Mouse (Mus musculus) kidney, adult 2 months (tissue): Measurements from ENCODE around the gene Tvp23a. TPM values are rescaled to one million over a fixed set of nuclear protein-coding genes. Genes with fewer than 3 reads are reported as not detected.

Experiments used
- DNase-seq: peaks from one replicate; pipeline ENCODE4 v3.0.0; 2021
- H3K27ac ChIP-seq: fragments of 200-500 bp; 2 replicates; pipeline ENCODE4 v1.5.1; 2012; ENCODE audit warnings: low read depth, low read length, control low read depth, inconsistent platforms; ENCODE audit not compliant: insufficient read depth
- H3K27me3 ChIP-seq: fragments of 200-500 bp; replicated peaks from 2 replicates; pipeline ENCODE4 v1.6.1; 2012; ENCODE audit warnings: mild to moderate bottlenecking, moderate library complexity, low read length, inconsistent platforms; ENCODE audit not compliant: control insufficient read depth, insufficient read depth
- H3K36me3 ChIP-seq: fragments of 200-500 bp; 2 replicates; pipeline ENCODE4 v1.6.1; 2012; ENCODE audit warnings: mild to moderate bottlenecking, moderate library complexity, low read length, inconsistent platforms; ENCODE audit not compliant: control insufficient read depth, insufficient read depth
- H3K4me1 ChIP-seq: fragments of 200-500 bp; 2 replicates; pipeline ENCODE4 v1.6.1; 2011; ENCODE audit warnings: low read length; ENCODE audit not compliant: control insufficient read depth, insufficient read depth
- H3K4me3 ChIP-seq: fragments of 200-500 bp; 2 replicates; pipeline ENCODE4 v1.5.1; 2011; ENCODE audit warnings: mild to moderate bottlenecking, low read depth, low read length, control low read depth; ENCODE audit not compliant: insufficient read depth
- CTCF ChIP-seq: fragments of 200-500 bp; conservative IDR thresholded peaks from 2 replicates; pipeline ENCODE4 v1.5.1; 2011; ENCODE audit warnings: low read depth, mild to moderate bottlenecking, control low read depth, low read length, moderate library complexity, mixed read lengths; ENCODE audit not compliant: insufficient read depth, insufficient read length
- POLR2A ChIP-seq: fragments of 200-500 bp; IDR thresholded peaks from one replicate; pipeline ENCODE4 v1.6.1; 2011; ENCODE audit warnings: low read depth, low read length, control low read depth
- WGBS: fragments of 180-500 bp; shearing (Covaris S2); methylation state at CpG from one replicate; pipeline ENCODE4 v1.1.7; 2018; 5-methylcytosine and 5-hydroxymethylcytosine counted together
- polyA plus RNA-seq: library from polyadenylated mRNA; depleted of rRNA; stranded (reverse); fragments of >200 nt; gene quantifications from 2 replicates; pipeline ENCODE4 v1.2.3, GENCODE M21; 2012

Tvp23a gene
- polyA plus RNA-seq, 1 experiment = 0.84 TPM

DNA sequence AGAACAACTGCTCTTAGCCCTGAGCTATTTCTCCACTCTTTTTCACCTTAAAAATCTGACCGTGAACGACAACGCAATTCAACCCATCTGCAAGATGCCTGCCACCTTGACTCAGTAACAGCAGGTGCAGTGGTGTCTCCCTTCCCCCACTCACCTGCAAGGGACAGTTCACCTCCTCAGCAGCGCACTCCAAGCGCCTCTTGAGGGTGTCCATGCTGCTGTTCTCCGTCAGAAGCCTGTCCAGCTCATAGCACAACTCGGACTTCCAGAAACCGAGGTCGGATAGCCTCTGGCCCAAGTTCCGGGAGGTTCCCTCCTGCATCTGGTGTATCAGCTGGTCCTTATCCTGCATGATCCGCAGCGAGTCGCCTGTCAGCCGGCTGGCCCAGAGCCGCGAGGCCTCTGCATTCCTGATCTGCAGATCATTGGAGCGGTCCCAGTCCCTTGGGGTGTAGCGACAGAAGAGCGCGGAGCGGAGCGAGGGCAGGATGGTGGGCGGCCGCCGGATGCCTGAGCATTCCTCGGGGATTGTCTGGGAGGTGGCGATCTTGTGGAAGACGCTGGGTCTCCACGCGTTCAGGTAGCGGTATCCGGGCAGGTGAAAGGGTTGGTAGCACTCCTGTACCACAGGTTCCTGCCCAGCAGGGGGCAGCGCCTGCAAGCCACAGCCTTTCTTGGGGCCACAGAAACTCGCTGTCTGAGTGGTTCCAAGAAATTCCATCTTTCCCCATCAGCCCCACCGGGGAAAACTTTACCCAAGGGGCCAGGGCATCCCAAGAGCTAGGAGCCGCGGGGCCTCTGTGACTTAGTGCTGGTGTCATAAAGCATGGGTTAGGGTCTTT lies 52.2 kb downstream of the Tvp23a start, which contains the start of gene Tekt5:
Gene Tekt5, minus strand, starts transcription at position 792 of the 842 bp plus-strand sequence.
- 10% methylated on average over 37 of the region's 37 CpGs for WGBS
- H3K4me3 ChIP-seq = peak within 1 kb of the TSS; percentile 12; the same call in 1 of the 2 replicates
- H3K4me1 ChIP-seq = no peaks in the 10 kb centered on the region; the same call in 1 of the 2 replicates
- H3K36me3 ChIP-seq = no peaks in the 10 kb centered on the region
- peak; percentile 78 for DNase-seq
- no peaks in the 10 kb centered on the region for H3K27me3 ChIP-seq
- TF ChIP-seq POLR2A (no peak), CTCF (peak; percentile 75)
- H3K27ac ChIP-seq = no peak within 1 kb of the TSS

DNA sequence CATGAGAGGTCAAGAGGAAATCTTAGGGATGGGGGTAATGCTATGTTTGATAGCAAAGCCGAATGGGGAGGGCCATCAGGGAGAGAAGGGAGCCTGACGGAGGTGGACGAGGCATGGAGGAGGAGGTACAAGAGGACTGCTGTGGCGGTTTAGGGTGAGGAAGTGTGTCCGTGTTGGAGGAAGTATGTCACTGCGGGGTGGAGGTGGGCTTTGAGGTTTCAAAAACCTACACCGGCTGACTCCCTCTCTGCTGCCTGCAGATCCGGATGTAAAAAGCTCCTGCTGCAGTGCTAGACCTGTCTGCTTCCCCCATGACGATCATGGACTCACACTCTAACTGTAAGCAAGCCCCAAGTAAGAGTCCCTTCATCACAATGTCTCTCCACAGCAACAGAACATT lies 54.6 kb downstream of the Tvp23a start:
- Histone ChIP-seq H3K27ac (no peak overlapping the region), H3K4me3 (no peak overlapping the region), H3K36me3 (no peaks in the 10 kb centered on the region), H3K4me1 (no peaks in the 10 kb centered on the region; the same call in 1 of the 2 replicates), H3K27me3 (no peaks in the 10 kb centered on the region)
- no peak for DNase-seq
- 86% methylated on average over 9 of the region's 9 CpGs for WGBS
- TF ChIP-seq POLR2A = no peak
- no peak for TF ChIP-seq CTCF

DNA sequence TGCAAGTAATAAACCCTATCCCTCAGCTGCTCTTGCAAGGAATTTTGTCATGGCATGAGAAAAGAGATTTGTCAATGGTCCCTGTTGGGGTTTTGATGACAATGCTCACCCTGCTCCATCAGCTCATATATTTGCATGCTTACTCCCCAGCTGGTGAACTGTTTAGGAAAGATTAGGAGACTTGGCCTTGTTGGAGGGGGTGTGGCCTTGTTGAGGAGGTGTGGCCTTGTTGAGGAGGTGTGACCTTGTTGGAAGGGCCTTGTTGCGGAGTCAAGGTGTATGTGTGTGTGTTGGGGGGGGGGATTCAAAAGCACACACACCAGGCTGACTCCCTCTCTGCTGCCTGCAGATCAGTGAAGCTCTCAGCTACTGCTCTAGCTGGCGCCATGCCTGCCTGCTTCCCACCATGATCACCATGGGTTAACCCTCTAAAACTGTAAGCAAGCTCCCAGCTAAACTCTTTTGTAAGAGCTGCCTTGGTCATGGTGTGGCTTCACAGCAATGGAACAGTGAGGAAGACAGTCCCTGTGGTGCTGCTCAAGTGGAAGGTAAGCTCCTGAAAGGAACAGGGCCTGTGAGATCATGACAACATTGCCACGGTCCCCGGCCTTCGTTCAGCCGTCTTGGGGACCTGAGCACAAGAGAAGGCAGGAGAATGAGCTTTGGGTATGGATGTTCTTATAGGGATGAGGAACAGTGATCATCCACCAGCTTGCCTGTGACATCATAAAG lies 58.4 kb downstream of the Tvp23a start:
- WGBS = 89% methylated on average over 6 of the region's 6 CpGs
- Histone ChIP-seq H3K4me3 (no peak overlapping the region), H3K27me3 (no peaks in the 10 kb centered on the region), H3K4me1 (no peaks in the 10 kb centered on the region), H3K36me3 (no peaks in the 10 kb centered on the region), H3K27ac (no peak overlapping the region)
- TF ChIP-seq POLR2A (no peak), CTCF (no peak)
- DNase-seq = no peak

DNA sequence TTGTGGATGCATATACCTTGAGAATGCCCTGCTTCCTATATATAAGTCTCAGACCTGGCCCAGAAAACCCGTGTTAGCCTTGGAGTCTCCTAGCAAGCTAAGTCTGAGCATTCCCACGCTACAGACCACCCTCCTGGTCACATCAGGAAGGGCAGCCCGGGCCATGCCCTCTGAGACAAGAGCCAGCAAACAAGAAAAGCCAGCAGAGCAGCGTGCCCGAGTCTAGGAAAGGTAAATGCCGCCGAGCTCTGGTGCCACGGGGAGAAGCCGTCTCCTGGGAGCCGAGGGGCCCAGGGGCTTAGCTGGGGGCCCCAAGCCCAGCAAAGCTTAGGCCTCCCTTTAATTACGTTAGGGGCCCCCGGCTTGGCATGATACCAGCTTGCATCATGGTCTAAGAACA lies 61.9 kb downstream of the Tvp23a start:
- TF ChIP-seq CTCF (no peak), POLR2A (no peak)
- WGBS = 85% methylated on average over 12 of the region's 12 CpGs
- Histone ChIP-seq H3K4me1 (no peaks in the 10 kb centered on the region), H3K27ac (no peak overlapping the region), H3K27me3 (no peaks in the 10 kb centered on the region), H3K36me3 (no peaks in the 10 kb centered on the region), H3K4me3 (no peak overlapping the region)
- DNase-seq = no peak

DNA sequence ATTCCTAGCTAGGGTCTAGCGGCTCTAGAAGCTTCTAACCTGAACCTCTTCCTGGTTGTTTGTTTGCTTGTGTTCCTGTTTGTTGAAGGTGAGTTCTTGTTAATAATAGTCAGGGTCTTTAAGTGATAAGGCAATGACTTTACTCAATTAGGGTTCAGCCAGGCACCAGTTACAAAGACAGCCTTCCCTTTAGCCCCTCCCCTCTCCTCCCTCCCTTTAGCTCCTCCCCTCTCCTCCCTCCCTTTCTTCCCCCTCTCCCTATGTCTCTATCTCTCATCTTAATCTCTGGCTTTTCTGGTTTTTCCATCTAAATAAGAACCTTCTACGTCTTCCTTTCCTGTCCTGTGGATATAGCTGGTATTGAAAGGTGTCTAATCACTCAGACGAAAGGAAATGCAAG lies 62.6 kb downstream of the Tvp23a start:
- DNase-seq = no peak
- no peaks in the 10 kb centered on the region for H3K4me1 ChIP-seq
- TF ChIP-seq CTCF = no peak
- no peak overlapping the region for H3K27ac ChIP-seq
- 74% methylated on average over 3 of the region's 3 CpGs for WGBS
- no peaks in the 10 kb centered on the region for H3K36me3 ChIP-seq
- H3K27me3 ChIP-seq = no peaks in the 10 kb centered on the region
- no peak overlapping the region for H3K4me3 ChIP-seq

DNA sequence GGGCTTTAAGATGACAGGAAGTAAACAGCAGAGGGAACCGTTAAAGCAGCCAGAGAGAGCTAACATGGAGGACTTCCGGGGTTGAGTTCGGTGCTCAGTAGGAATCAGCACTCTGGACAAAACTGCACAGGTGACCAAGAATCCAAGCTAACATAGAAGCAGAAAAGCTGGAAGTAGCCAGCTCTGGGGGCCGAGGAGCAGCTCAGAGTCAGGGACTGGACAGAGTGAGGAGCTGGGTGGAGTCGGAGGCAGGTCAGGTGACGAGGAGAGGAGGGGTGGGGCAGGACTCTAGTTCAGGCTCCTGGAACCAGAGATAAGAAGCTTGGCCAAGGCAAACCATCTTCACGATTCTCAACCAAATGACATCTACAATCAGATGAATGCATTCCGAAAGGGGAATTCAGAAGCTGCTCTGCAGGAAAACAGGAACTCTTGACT lies 63.1 kb downstream of the Tvp23a start:
- peak; percentile 25 for DNase-seq
- Histone ChIP-seq H3K4me1 (no peaks in the 10 kb centered on the region), H3K4me3 (peak overlapping the region; percentile 42), H3K27ac (no peak overlapping the region), H3K36me3 (no peaks in the 10 kb centered on the region), H3K27me3 (no peaks in the 10 kb centered on the region)
- 23% methylated on average over 8 of the region's 8 CpGs for WGBS
- no peak for TF ChIP-seq CTCF
- TF ChIP-seq POLR2A = no peak

DNA sequence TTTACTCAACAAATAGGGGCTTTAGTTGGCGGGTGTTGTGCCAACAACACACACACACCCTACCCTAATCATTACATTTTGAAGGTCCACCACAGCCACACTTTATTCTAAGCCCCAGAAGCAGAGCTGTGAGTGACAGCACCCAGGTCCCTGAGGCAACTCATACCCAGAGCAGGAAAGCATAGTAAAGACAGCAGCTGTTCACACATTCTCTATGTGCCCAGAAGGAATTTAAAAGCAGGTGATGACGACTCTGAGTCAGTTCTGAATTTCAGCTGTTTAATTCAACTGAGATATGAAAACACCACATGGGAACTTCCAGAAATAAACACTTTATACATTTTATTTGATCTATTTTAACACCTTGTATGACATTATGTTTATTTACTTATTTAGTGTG lies 67.6 kb downstream of the Tvp23a start:
- Histone ChIP-seq H3K4me3 (no peak overlapping the region), H3K36me3 (no peaks in the 10 kb centered on the region), H3K27me3 (no peaks in the 10 kb centered on the region), H3K27ac (no peak overlapping the region), H3K4me1 (no peaks in the 10 kb centered on the region)
- WGBS = 73% methylated on average over 2 of the region's 2 CpGs
- no peak for TF ChIP-seq POLR2A
- TF ChIP-seq CTCF = no peak
- no peak for DNase-seq
